Mouse (Mus musculus): Measurements from ENCODE around the gene Csnk1g2. TPM values are rescaled to one million over a fixed set of nuclear protein-coding genes. Genes with fewer than 3 reads are reported as not detected.

Csnk1g2 gene
- total RNA-seq (2014; fragmentation: Nextera tagmentation) (70.2 and 93.3 TPM in 2 replicates), total RNA-seq (2017) (117 and 120 TPM in 2 replicates)

- no peak for ATAC-seq (replicated peaks; ENCODE audit: low FRiP score, low TSS enrichment, poor library complexity, severe bottlenecking)
Observed at GRCm38 (mm10) chr10:80622661-80623456, at the start of gene Csnk1g2. Csnk1g2 (plus strand) TSS chr10:80622838.

GRCm38 (mm10) chr10:80573944-80574343 lies 48.7 kb upstream of the Csnk1g2 start:
- no peak for ATAC-seq (replicated peaks; ENCODE audit: low FRiP score, low TSS enrichment, poor library complexity, severe bottlenecking)

- ATAC-seq (replicated peaks; ENCODE audit: low FRiP score, low TSS enrichment, poor library complexity, severe bottlenecking), result no peak
Observed at GRCm38 (mm10) chr10:80574896-80575295, 47.7 kb upstream of the Csnk1g2 start.

- ATAC-seq (replicated peaks; ENCODE audit: low FRiP score, low TSS enrichment, poor library complexity, severe bottlenecking), result no peak
Observed at GRCm38 (mm10) chr10:80575925-80576324, 46.7 kb upstream of the Csnk1g2 start.

GRCm38 (mm10) chr10:80576351-80577194 lies 46.1 kb upstream of the Csnk1g2 start:
- no peak for ATAC-seq (replicated peaks; ENCODE audit: low FRiP score, low TSS enrichment, poor library complexity, severe bottlenecking)

GRCm38 (mm10) chr10:80577195-80578130 lies 45.2 kb upstream of the Csnk1g2 start, which contains the start of gene Klf16:
Klf16 (minus strand) TSS chr10:80577321.
- ATAC-seq (replicated peaks; ENCODE audit: low FRiP score, low TSS enrichment, poor library complexity, severe bottlenecking), result peak; percentile 49

GRCm38 (mm10) chr10:80578131-80578750 lies 44.4 kb upstream of the Csnk1g2 start:
- ATAC-seq (replicated peaks; ENCODE audit: low FRiP score, low TSS enrichment, poor library complexity, severe bottlenecking), result peak; percentile 58

- peak; percentile 64 for ATAC-seq (replicated peaks; ENCODE audit: low FRiP score, low TSS enrichment, poor library complexity, severe bottlenecking)
Observed at GRCm38 (mm10) chr10:80578911-80579310, 43.7 kb upstream of the Csnk1g2 start.

GRCm38 (mm10) chr10:80583047-80583446 lies 39.6 kb upstream of the Csnk1g2 start:
- ATAC-seq (replicated peaks; ENCODE audit: low FRiP score, low TSS enrichment, poor library complexity, severe bottlenecking), result no peak

- ATAC-seq (replicated peaks; ENCODE audit: low FRiP score, low TSS enrichment, poor library complexity, severe bottlenecking), result no peak
Observed at GRCm38 (mm10) chr10:80584045-80584488, 38.6 kb upstream of the Csnk1g2 start.

- ATAC-seq (replicated peaks; ENCODE audit: low FRiP score, low TSS enrichment, poor library complexity, severe bottlenecking), result no peak
Observed at GRCm38 (mm10) chr10:80584642-80585552, 37.7 kb upstream of the Csnk1g2 start.

GRCm38 (mm10) chr10:80585581-80585980 lies 37.1 kb upstream of the Csnk1g2 start:
- ATAC-seq (replicated peaks; ENCODE audit: low FRiP score, low TSS enrichment, poor library complexity, severe bottlenecking), result no peak

GRCm38 (mm10) chr10:80586407-80587304 lies 36.0 kb upstream of the Csnk1g2 start:
- ATAC-seq (replicated peaks; ENCODE audit: low FRiP score, low TSS enrichment, poor library complexity, severe bottlenecking), result no peak

GRCm38 (mm10) chr10:80587305-80587657 lies 35.4 kb upstream of the Csnk1g2 start:
- ATAC-seq (replicated peaks; ENCODE audit: low FRiP score, low TSS enrichment, poor library complexity, severe bottlenecking), result no peak

- ATAC-seq (replicated peaks; ENCODE audit: low FRiP score, low TSS enrichment, poor library complexity, severe bottlenecking), result no peak
Observed at GRCm38 (mm10) chr10:80589127-80589878, 33.3 kb upstream of the Csnk1g2 start.
